Mouse (Mus musculus): ENCODE data around the gene Cyb561d2.
"Not testable (repeated sequence)": the region's sequence is repeated elsewhere in the genome, so short reads cannot be mapped to it uniquely, and the experiment has no call there.

Cyb561d2 gene

GRCm38 (mm10) chr9:107541474-107542351 is at the start of gene Cyb561d2, which contains the start of gene Nprl2:
TSS of gene Cyb561d2 (minus strand) at chr9:107542193.
TSS of gene Nprl2 (plus strand) at chr9:107542226.
- peak; percentile 87 to 94 for DNase-seq (ENCODE audit: low spot score in 2 of 2)

GRCm38 (mm10) chr9:107590773-107591060 is 48.7 kb upstream of the Cyb561d2 start:
- DNase-seq (ENCODE audit: low spot score in 2 of 2) = no peak

- no peak for DNase-seq (ENCODE audit: low spot score in 2 of 2)
These were observed 48.2 kb upstream of the Cyb561d2 start for GRCm38 (mm10) chr9:107590058-107590772.

GRCm38 (mm10) chr9:107587833-107588639 is 46.0 kb upstream of the Cyb561d2 start:
- DNase-seq (ENCODE audit: low spot score in 2 of 2) = no peak

- DNase-seq (ENCODE audit: low spot score in 2 of 2) = peak; percentile 98 to 99
These were observed 45.2 kb upstream of the Cyb561d2 start, which contains the start of gene Ifrd2 for GRCm38 (mm10) chr9:107586974-107587832. TSS of gene Ifrd2 (plus strand) at chr9:107587642.

GRCm38 (mm10) chr9:107586504-107586903 is 44.5 kb upstream of the Cyb561d2 start:
- DNase-seq (ENCODE audit: low spot score in 2 of 2) = no peak

GRCm38 (mm10) chr9:107583174-107583573 is 41.2 kb upstream of the Cyb561d2 start:
- no peak for DNase-seq (ENCODE audit: low spot score in 2 of 2)

GRCm38 (mm10) chr9:107582509-107583062 is 40.6 kb upstream of the Cyb561d2 start:
- DNase-seq (ENCODE audit: low spot score in 2 of 2) = no peak

- no peak for DNase-seq (ENCODE audit: low spot score in 2 of 2)
These were observed 39.6 kb upstream of the Cyb561d2 start for GRCm38 (mm10) chr9:107581584-107581983.

GRCm38 (mm10) chr9:107580501-107581317 is 38.7 kb upstream of the Cyb561d2 start, which contains the start of gene Hyal3:
TSS of gene Hyal3 (plus strand) at chr9:107580818.
- peak; percentile 81 to 90 for DNase-seq (ENCODE audit: low spot score in 2 of 2)

GRCm38 (mm10) chr9:107579023-107579900 is 37.3 kb upstream of the Cyb561d2 start:
- DNase-seq (ENCODE audit: low spot score in 2 of 2) = no peak

GRCm38 (mm10) chr9:107578587-107578986 is 36.6 kb upstream of the Cyb561d2 start, which contains the start of gene Naa80:
TSS of gene Naa80 (plus strand) at chr9:107578887.
- DNase-seq (ENCODE audit: low spot score in 2 of 2) = no peak

GRCm38 (mm10) chr9:107577871-107578270 is 35.9 kb upstream of the Cyb561d2 start:
- no peak for DNase-seq (ENCODE audit: low spot score in 2 of 2)

GRCm38 (mm10) chr9:107576357-107577107 is 34.5 kb upstream of the Cyb561d2 start, which contains the start of gene Hyal1:
TSS of gene Hyal1 (plus strand) at chr9:107576927.
- no peak for DNase-seq (ENCODE audit: low spot score in 2 of 2)

- DNase-seq (ENCODE audit: low spot score in 2 of 2) = no peak
These were observed 33.8 kb upstream of the Cyb561d2 start for GRCm38 (mm10) chr9:107575579-107576356.

- not testable (repeated sequence) for DNase-seq (ENCODE audit: low spot score in 2 of 2)
These were observed 31.8 kb upstream of the Cyb561d2 start for GRCm38 (mm10) chr9:107573774-107574173.

- no peak for DNase-seq (ENCODE audit: low spot score in 2 of 2)
These were observed 30.3 kb upstream of the Cyb561d2 start for GRCm38 (mm10) chr9:107572327-107572662.
